Mouse (Mus musculus) ES-CJ7 (cell line): ENCODE data around the gene Nebl.
A peak's percentile ranks its signal among the peaks of the same experiment; 100 is the strongest.

ENCODE experiments used
- DNase-seq: peaks from one replicate; pipeline ENCODE4 v3.0.0; 2011; ENCODE audit warnings: low read depth, low spot score

The Nebl gene

DNA sequence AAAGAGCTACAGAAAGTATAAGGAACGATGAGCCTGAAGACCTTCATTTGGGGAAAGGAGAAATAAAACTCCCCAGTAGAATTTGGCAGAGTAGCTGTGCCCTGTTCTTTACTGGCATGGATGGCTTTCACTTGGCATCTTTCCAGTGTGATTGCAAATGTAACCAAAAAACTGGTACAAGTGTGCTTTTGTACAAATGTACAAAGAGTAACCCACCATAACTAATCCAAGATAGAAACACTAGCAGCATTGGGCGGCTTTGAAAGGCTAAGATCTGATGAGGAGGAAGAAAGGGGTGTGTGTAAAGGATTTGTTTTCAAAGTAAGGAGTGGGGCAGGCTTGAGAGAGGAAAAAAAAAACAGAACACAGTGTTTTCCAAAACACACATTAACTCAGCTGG is 21.2 kb downstream of the Nebl start:
- no peak for DNase-seq

DNA sequence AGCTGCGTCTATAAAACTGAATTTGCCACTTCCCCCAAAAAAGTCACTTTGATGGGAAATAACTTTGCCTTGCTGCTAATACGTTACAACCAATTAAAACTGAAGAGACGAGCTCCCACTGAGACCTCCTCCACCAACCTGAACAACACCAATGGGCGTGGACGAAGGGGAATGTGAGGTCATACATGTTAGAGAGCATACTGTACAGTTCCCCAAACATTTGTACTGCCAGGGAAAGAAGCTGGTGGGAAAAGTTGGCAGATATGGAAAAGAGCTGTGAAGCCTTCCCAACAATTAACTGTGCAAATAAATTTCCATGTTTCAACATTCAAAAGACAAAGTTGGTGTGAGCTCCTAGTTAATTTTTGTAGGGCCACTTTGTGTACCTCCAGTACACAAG is 25.3 kb downstream of the Nebl start:
- DNase-seq, result no peak

DNA sequence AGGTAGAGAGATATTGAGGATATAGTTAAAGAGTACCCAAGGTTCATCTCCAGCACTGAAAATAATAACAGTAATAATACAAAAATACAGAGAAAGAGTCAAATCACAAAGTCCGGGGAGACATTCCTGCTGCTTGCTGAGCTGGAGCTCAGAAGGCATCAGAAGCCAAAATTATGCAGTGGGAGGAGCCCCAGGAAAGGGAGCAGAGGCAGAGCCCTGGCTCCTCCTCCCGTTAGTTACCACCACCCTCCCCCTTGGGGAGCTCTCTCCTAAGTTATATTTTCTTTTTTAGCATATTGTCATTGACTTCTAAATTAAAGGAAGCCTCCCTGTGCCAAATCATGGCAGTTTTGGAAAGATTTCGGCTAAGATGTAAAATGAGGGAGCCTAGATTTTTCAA is 25.8 kb downstream of the Nebl start:
- DNase-seq, result no peak

DNA sequence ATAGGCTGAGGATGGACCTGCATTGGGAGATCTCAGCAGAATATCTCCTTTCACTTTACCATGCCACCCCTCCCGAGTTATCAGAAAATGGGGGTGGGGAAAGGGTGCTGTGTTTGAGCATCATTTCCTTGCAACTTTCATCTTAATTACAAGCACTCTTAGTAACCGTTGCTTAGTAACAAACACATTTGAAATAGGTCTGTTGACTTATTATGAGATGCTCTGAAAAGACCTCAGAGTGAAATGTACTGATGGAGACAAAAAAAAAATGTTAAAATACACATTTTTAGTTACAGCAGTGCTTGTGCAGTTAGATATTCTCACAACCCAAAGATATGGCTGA is 28.1 kb downstream of the Nebl start:
- DNase-seq, result no peak

DNA sequence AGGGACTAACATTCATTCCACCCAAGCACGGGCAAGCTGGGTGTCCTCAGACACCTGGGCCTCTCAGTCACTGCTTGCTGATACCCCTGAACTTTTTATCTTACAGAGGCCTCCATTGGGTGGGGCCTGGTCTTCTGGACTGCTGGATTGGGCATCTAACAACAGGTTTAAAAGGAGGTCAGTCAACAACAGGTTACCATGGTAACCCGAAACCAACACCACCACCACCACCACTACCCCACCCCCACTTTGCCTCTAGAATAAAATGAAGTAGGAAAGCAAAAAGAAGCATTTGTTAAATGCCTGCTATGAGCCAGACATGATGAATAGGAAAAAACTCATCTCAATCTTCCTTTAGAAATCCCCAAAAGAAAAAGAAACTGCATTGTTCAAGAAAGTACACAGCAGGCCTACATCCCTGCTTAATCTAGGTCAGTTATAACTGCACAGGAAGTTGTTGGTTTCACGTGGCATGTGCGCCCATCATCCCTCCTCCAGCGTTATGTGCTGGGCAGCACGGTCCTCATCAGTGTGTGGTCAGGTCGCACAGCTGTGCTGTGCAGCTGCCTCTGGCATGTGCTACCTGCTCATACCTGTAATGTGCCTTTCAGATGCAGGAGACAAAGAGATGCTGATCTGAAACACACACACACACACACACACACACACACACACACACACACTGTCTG is 28.6 kb downstream of the Nebl start:
- no peak for DNase-seq

DNA sequence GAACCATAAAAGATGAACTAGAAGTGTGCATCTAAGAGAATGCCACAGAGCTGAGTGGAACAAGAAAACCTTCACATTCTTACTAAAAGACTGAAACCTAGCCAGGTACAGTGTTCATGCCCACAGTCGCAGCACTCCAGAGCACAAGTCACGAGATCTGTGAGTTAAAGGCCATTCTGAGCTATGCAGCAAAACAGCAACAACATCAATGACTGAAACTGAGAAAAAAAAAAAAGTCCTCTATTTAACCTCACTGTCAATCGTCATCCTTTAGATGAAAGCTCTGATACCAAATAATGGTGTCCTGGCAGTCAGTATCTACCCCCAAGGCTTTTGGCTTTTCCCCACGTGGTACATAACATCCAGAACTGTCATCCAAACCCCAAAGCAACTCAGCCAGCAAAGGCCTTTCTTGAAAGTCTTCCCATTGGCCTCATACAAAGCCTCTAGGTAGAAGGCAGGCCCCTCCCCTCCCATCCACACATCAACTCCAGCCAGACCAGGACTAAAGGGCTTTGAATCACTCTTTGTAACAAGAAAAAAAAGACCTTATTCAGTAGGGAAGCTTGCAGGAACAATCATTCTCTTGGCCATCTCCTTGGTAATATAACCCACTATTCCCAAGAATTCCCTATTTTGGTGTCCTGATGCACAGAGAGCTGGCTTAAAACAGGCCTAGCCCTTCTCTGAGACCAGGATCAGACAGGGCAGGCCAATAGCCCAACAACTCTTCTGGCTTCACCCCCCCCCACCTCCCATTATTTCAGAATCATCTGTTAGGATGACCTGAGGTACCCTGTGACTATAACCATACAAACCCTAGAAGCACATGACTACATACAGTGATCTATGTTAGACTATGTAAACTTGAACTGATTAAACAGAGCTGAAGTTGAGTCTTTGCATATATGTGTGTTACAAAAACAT is 32.8 kb downstream of the Nebl start:
- DNase-seq, result no peak

DNA sequence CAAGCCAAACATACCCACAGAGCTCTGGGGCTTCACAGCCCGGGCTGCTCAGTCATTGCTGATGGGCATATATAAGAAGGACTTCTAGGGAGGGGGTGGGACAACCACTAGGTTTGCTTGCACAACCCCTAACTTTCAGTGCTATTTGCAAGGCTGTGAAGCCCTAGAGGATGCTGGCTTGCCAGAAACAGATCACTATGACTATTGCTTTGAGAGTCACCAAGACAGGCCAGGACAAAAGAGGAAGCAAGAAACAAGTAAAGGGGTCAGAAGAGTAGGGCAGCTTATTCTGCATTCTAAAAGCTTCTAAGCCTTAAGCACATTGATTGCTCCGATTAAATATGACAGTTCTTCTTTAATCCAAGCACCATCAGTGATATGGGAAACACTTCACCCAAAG is 38.3 kb downstream of the Nebl start:
- no peak for DNase-seq

DNA sequence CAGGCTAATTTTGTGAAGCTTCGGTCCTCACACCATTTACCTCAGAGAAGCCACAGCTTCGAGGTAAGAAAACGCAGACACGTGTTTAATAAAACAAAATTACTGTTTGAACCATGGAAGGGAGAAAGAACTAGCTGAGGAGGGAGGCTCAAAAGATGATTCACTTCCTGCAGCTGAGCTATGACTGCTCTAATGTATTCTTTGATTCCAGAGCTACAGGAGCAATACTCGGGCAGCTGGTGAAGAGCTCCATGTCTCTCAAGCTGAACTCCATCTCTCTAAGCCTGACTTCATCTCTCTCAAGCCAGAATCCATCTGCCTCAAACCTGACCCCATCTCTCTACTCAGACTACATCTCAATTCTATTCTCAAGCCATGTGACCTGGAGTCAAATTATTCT is 41.0 kb downstream of the Nebl start:
- DNase-seq, result no peak

DNA sequence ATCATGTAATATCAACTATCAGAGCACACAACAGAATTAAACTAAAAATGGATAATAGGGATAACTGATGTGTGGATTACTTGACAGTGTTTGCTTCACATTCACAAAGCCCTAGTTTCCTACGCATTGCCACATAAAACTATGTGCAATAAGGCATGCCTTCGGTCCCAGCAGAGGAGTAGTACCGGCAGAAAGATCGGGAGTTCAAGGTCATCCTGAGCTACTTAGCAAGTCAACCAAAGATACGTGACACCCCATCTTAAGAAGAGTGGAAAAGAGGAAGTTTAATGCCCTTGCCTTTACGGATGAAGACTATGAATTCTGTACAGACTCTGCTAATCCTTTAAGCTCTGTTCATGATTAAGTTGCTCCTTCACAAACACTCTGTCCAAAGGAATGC is 44.1 kb downstream of the Nebl start:
- no peak for DNase-seq

DNA sequence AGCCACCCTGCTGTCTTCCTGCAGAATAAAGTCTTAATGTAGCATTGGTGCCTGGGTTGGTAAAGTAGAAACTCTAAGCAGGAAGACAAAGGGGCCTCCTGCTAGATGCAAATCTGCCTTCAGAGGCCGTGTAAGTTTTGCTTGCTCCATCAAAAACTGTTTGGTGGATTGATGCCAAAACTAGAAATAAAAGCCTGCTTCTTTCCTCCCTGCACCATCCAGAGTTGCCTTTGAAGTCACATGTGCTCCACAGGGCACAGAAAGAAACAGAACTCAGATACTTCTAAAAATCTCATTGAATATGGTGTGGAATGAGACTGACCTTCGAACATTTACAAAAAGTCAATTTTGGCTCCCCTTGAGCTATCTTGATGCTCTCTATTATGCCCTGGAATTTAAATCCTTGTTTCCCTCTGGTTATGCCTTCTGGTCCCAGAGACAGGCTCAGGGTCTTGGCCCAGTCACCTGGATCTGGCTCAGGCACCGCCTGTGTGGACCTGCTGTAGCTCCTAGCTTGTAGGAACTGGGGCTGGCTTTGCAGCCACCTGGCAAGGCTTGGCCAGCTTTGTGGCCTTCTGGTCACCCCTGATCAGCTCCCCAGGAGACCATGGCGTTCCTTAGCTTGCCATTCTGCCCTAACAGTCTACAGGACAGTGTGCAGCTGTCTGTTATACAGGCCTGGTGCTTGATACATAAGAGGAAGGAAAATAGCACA is 47.8 kb downstream of the Nebl start:
- no peak for DNase-seq

DNA sequence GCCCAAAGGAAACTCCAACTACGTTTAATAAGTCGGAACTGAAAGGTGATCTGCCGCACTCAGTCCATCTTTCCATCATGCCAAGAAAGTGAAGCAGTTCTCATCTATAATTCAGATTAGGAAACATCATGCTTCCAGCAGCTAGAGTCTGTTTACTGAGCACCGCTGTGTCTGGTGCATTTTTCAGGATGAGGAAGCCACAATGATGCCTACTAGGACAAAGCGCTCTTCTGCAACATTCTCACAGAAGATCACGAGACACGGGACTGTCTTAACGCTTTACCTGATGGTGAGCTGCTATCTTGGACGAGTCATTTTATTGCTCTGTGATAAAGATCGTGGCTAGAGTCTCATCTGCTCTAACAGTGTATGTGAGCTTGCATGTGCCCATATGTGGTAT is 59.1 kb downstream of the Nebl start:
- DNase-seq, result no peak

DNA sequence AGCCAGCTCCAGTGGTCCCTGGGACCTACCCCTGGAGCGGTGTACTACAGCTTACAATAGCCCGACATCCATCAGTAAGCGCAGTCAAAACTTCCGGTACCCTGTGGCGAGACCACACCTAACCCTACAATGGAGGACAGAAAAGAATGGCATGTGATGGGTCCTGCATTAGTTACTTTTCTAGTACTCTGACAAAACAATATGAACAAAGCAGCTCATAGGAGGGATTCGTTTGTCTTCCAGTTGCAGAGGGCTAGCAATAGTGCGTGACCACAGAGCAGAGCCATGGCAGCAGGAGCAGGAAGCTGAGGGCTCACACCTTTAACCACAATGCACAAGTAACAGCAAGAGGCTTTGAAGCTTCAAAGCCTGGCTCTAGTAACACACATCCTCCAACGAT is 59.7 kb downstream of the Nebl start:
- peak; percentile 12 for DNase-seq

DNA sequence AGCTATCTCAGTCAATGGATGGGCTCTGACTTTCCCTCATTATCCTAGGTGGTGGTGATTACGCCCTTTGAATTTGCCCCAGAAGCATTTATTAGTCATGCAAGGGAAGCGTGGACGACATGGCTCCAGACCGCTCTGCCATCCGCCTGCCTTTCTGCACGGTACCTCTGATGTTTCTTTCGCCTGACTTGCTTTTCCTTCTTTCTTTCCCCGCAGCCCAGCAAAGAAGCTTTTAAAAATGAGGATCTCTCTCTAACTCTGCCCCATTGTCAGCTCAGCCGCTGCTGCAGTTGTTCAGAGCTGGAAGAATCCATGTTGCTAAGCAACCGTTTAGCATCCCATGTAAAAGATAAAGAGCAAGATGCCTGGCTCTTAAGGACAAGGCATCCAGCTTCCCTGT is 61.3 kb downstream of the Nebl start:
- peak; percentile 22 for DNase-seq

DNA sequence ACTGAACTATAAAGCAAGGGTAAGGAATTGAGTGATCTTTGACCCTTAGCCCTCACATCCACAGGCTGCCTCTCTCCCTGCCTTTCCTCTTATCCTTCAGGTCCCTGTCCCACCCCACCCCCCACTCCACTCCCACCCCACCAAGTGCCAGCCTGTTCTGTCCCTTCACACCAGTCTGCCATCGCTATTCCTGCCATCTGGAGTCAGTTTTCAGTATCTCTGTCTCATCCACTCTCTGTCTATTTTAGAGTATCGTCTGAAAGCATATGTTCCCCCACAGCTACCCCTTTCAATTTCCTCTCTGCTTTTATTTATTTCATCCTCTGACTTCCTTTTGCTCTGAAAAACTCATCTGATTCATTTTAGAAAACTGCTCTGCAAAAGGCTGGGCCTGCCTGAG is 62.3 kb downstream of the Nebl start:
- DNase-seq, result no peak

DNA sequence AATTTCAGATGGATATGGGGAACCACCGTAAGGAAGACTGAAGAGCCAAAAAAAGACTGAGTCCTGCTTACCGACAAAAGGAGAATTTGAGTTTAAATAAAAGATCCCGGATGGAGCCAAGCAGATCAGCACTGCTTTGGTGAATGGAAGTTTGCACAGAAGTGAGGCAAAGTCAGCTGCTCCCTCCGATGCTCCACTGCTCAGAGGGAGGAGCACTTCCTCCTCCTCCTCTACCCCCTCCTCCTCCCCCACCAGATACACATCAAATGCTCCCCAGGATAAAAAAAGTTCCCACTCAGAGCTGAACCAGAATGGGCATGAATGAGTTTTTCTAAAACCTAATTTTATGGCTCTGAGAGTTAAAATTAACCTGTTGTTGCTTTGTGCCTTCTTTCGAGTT is 73.1 kb downstream of the Nebl start:
- DNase-seq, result no peak

DNA sequence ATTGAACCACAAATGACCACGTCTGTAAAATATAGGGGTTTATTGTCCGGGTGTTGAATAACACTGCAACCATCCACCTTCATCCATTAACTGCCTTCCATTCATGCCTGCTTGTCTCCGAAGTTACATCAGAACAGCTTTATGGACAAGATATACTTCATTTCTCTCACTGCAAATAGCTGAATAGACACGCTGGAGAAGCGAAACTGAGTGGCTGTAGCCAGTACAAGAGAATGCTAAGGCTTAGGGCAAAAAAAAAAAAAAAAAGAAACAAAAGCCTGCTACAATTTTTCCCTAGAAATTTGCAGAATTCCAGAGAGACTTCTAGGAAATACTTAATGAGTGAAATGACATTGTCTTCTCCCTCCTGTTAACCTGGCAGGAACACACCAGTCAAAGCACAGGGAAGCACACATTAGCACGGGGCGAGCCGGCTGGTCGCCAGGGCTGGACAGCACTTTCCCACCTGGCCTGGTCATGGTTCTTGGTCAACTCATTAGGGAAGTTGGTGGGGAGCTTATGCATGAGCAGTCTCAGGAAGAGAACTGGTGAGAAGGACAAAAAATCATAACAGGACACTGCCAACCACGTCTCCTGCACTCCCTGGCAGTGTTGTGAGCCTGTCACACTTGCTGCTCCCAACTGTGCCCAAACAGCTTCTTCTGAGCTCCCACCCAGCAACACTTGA is 81.0 kb downstream of the Nebl start:
- DNase-seq, result no peak

DNA sequence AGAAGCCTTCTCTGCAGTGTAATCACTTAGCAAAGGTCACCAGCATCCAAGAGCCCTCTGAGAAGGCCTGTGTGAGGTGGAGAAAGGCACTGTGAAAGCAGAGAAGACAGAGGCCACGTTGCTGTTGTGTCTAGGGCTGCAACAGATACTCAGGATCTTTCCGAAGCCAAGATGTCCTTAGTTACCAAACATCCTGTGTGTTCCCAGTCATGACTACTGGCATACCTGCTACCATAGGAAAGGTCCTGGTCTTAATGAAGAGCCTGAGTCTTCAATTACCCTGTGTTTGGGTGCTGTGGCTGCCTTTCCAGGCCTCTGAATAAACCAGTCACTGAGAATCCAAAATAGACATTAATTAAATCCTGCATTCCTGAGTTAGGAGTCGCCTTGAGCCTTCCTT is 81.5 kb downstream of the Nebl start:
- no peak for DNase-seq

DNA sequence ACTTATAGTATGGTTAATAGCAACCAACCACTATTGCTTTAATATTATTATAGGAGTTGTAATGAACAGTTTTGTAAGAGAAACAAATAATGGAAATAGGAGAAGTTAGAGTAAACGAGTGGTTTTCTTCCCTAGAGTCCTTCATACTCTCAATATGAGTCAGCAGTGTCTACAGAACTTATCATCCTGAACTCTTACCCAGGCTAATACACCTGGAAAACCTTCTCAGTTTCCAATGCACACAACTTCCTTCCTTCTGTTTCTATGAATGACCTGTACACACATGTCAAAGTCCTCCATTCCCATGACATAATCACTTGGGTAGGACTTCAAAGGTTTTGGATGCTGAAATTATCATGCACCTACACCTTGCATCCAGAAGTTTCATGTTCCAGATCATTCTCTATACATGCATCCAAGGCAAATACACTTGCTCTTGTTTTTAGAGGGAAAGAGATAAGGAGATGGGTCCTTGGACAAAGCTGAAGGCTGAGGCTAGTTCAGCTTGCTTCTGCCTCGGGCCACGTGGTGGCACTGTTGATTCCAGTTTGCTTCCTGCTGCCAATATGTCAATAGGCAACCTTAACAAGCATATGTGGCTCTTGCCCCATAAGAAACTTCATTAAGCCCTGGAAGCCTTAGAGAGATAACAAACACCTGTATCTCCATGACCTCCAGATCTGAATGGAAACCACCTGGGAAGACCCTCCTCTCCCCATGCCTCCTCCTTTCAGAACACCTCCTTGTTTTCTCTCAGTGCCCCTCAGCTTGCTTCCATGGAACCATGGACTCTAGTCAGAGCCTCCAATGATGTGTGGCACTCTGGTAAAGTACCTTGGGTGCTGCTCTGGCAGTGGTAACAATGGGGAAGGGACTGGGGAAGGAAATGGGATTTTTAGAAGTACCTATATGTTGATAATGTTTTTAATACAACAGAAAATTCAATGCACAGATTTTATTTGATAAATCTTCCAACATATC is 86.7 kb downstream of the Nebl start:
- peak; percentile 52 for DNase-seq

DNA sequence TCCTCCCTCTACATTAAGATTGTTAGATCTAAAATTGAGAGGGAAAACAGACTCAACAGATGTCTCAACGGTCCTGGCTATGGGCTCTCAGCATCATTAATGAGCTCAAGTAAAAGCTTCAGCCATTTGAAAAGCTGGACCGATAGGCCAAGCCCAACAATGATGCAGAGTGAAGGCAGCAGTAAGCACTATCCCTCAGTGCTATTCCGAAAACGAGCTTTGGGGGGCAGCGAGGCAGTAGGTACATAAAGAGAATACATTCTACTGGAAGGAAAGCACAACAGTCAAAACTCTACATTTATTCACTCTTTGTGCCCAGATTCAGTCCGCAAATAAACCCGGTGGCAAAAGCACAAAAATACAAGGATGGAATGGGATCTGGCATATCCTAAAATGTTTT is 87.4 kb downstream of the Nebl start:
- no peak for DNase-seq

DNA sequence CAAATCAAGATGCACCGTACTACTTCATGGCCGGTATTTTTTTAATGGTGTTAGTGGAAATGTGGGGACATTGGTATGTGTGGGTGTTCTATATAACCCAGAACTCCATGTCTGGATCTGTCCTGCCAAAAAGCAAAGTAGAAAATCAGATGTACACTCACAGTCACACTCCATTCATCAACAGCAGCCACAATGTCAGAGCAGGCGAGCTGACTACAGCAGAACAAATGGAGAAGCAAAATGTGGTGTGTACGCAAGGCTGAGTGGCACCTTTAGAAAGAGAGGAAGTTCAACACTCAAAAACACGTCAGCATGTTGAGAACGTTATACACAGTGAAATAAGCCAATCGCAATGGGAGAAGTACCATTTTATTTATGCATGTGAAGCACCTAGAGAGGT is 88.5 kb downstream of the Nebl start:
- no peak for DNase-seq

DNA sequence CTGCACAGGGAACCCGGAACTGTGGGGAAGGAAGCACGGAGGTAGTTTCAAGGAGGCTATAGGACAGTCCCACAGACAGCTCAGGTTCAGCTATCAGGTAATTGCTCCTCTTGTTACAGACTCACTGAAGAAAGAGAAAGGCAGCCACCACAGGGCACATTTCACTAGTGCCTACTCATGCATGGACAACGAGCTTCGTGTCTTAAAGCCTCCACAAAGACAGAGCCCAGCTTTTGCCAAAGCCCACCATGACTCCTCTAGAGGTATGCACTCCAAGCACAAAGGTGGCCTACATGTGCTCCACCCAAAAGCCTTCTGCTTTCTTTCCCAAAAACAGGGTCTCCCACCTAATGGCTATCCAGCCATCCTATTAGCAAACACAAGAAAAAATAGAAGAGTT is 90.4 kb downstream of the Nebl start:
- DNase-seq, result no peak
